Mouse (Mus musculus) gastrocnemius, adult 8-10 months (tissue): ENCODE data around the gene Stxbp5. TPM values are rescaled to one million over a fixed set of nuclear protein-coding genes. Genes with fewer than 3 reads are reported as not detected.
"Not testable (repeated sequence)": the region's sequence is repeated elsewhere in the genome, so short reads cannot be mapped to it uniquely, and the experiment has no call there.

Experiments used
- DNase-seq, 2 experiments: peaks; one replicate each; pipeline ENCODE4 v3.0.0; 2022; ENCODE audit warnings: low spot score in 2 of 2
- total RNA-seq, 4 experiments: library from RNA; stranded (reverse); gene quantifications; 2 replicates each; pipeline ENCODE4 v1.2.4; 2022

Stxbp5 gene
- total RNA-seq = 10 to 100 TPM; 10.2 to 12.5 (median 11.5) TPM

- peak; percentile 65 to 72 for DNase-seq
Measured at GRCm38 (mm10) chr10:9901071-9901696, at the start of gene Stxbp5. TSS of gene Stxbp5 (minus strand) at chr10:9901079.

GRCm38 (mm10) chr10:9912395-9912794 lies 11.5 kb upstream of the Stxbp5 start:
- no peak for DNase-seq

- DNase-seq = no peak
Measured at GRCm38 (mm10) chr10:9907919-9908502, 7.1 kb upstream of the Stxbp5 start.

- no peak for DNase-seq
Measured at GRCm38 (mm10) chr10:9907519-9907918, 6.6 kb upstream of the Stxbp5 start.

GRCm38 (mm10) chr10:9906185-9906584 lies 5.3 kb upstream of the Stxbp5 start:
- DNase-seq = no peak

GRCm38 (mm10) chr10:9901697-9902239 lies 889 bp upstream of the Stxbp5 start:
- DNase-seq = peak; percentile 66 to 75

- DNase-seq = peak in 1 of 2 experiments; percentile 20
Measured at GRCm38 (mm10) chr10:9900315-9901070, 386 bp downstream of the Stxbp5 start.

- no peak for DNase-seq
Measured at GRCm38 (mm10) chr10:9899816-9900215, 1.1 kb downstream of the Stxbp5 start.

GRCm38 (mm10) chr10:9899086-9899485 lies 1.8 kb downstream of the Stxbp5 start:
- DNase-seq = no peak

- DNase-seq = no peak
Measured at GRCm38 (mm10) chr10:9897852-9898251, 3.0 kb downstream of the Stxbp5 start.

GRCm38 (mm10) chr10:9893562-9893961 lies 7.3 kb downstream of the Stxbp5 start:
- DNase-seq = no peak

GRCm38 (mm10) chr10:9889651-9890050 lies 11.2 kb downstream of the Stxbp5 start:
- no peak for DNase-seq

GRCm38 (mm10) chr10:9888655-9889054 lies 12.2 kb downstream of the Stxbp5 start:
- DNase-seq = no peak

GRCm38 (mm10) chr10:9881781-9882320 lies 19.0 kb downstream of the Stxbp5 start:
- DNase-seq = not testable (repeated sequence)

GRCm38 (mm10) chr10:9880070-9880728 lies 20.7 kb downstream of the Stxbp5 start:
- DNase-seq = no peak

GRCm38 (mm10) chr10:9878821-9879489 lies 21.9 kb downstream of the Stxbp5 start:
- DNase-seq = no peak

- no peak for DNase-seq
Measured at GRCm38 (mm10) chr10:9875905-9876304, 25.0 kb downstream of the Stxbp5 start.

GRCm38 (mm10) chr10:9872143-9872542 lies 28.7 kb downstream of the Stxbp5 start:
- DNase-seq = no peak

- DNase-seq = no peak
Measured at GRCm38 (mm10) chr10:9866793-9867579, 33.9 kb downstream of the Stxbp5 start.

- DNase-seq = no peak
Measured at GRCm38 (mm10) chr10:9860022-9860421, 40.9 kb downstream of the Stxbp5 start.
